Mouse (Mus musculus) heart, postnatal 0 days (tissue): ENCODE results near the gene Vav1.

Source experiments
- CTCF ChIP-seq: IDR thresholded peaks from 2 replicates; pipeline ENCODE4 v1.5.1; 2016; ENCODE audit warnings: antibody characterized with exemption, control low read depth, low read depth
- EP300 ChIP-seq: IDR thresholded peaks from 2 replicates; pipeline ENCODE4 v1.6.1; 2016; ENCODE audit warnings: antibody characterized with exemption, low read depth

DNA sequence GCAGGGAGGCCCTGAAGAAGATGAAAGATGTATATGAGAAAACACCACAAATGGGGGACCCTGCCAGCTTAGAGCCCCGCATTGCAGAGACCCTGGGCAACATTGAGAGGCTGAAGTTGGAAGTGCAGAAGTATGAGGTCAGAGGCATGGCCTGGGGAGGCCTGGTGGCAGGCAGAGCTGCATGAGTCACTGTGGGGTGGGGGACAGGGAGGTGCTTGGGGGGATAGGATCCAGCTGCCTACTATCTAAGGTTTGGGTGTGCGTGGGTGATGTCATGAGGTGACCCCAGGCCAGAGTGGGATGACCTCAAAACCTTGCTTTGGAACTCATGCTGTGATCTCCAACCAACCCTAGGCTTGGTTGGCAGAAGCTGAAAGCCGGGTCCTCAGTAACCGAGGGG is 17.6 kb upstream of the Vav1 start:
- TF ChIP-seq CTCF: no peak
- no peak for TF ChIP-seq EP300
